Mouse (Mus musculus) C2C12 (cell line): ENCODE data around the gene Grik2.

Source experiments
- CEBPB ChIP-seq: IDR thresholded peaks from one replicate; pipeline ENCODE4 v1.6.1; 2011; ENCODE audit warnings: low read depth, mild to moderate bottlenecking, control low read depth, moderate library complexity
- CTCF ChIP-seq: IDR thresholded peaks from one replicate; pipeline ENCODE4 v1.5.1; 2011; ENCODE audit not compliant: control insufficient read depth, insufficient read depth, insufficient read length
- FOSL1 ChIP-seq: IDR thresholded peaks from one replicate; pipeline ENCODE4 v1.8.0; 2011; ENCODE audit warnings: mild to moderate bottlenecking, low read length; ENCODE audit not compliant: poor library complexity, insufficient read depth, severe bottlenecking
- MAX ChIP-seq: IDR thresholded peaks from one replicate; pipeline ENCODE4 v1.6.1; 2011; ENCODE audit warnings: mild to moderate bottlenecking, control low read depth
- MYOD1 ChIP-seq: IDR thresholded peaks from one replicate; pipeline ENCODE4 v1.6.1; 2011; ENCODE audit warnings: low read depth; ENCODE audit not compliant: control insufficient read depth, insufficient read length
- MYOG ChIP-seq: IDR thresholded peaks from one replicate; pipeline ENCODE4 v1.6.1; 2011; ENCODE audit not compliant: control insufficient read depth, insufficient read length; ENCODE audit errors: extremely low read depth
- USF1 ChIP-seq: IDR thresholded peaks from one replicate; pipeline ENCODE4 v1.6.1; 2011; ENCODE audit warnings: low read depth, mild to moderate bottlenecking, control low read depth, moderate library complexity

DNA sequence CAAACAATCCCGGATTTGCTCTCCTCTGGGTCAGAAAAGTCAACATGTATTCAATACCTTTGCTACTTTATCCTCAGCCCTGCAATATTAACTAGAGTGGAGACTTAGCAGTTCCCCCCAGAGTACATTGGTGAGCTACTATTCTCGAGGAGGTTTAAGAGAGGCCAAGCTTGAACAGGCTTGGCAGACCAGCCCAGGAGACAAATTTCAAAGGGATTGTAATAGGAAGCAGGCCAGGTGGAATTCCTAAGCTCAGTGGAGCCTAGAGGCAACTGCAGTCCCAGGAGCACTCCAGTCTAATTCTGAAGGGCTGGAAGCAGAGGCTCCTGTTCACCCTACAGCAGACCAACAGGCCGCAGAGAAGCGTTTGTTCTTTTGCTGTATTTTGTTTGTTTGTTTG lies 1.1 kb upstream of the Grik2 start:
- no peak for TF ChIP-seq CTCF
- TF ChIP-seq CEBPB: no peak
- no peak for TF ChIP-seq USF1
- TF ChIP-seq MAX: no peak
- TF ChIP-seq MYOG: no peak
- no peak for TF ChIP-seq MYOD1
- TF ChIP-seq FOSL1: no peak
